Mouse (Mus musculus) layer of hippocampus, adult 2 months (tissue): Measurements from ENCODE around the gene Cacna2d2. TPM values are rescaled to one million over a fixed set of nuclear protein-coding genes. Genes with fewer than 3 reads are reported as not detected.

Source experiments
- DNase-seq, 2 experiments: peaks; one replicate each; pipeline ENCODE4 v3.0.0; 2022; ENCODE audit warnings: low spot score in 2 of 2
- H3K27ac ChIP-seq: fragments of 200-600 bp; 2 replicates; pipeline ENCODE4 v1.8.1; 2022
- H3K4me3 ChIP-seq: fragments of 200-600 bp; 2 replicates; pipeline ENCODE4 v1.8.1; 2022; ENCODE audit warnings: mild to moderate bottlenecking
- CTCF ChIP-seq: fragments of 200-600 bp; conservative IDR thresholded peaks from 2 replicates; pipeline ENCODE4 v1.8.1; 2022; ENCODE audit warnings: antibody characterized with exemption, mild to moderate bottlenecking, moderate library complexity
- total RNA-seq, 2 experiments: library from RNA; stranded (reverse); gene quantifications; 2 replicates each; pipeline ENCODE4 v1.2.3; 2021

Cacna2d2 gene
- total RNA-seq, 2 experiments from 2014 or later = 18.1 to 19.3 TPM

- peak overlapping the region; percentile 41 for H3K4me3 ChIP-seq
- peak; percentile 58 to 68 for DNase-seq
- no peak overlapping the region for H3K27ac ChIP-seq
- no peak for TF ChIP-seq CTCF
Observed at GRCm38 (mm10) chr9:107526198-107527026, 127.0 kb downstream of the Cacna2d2 start.

DNA sequence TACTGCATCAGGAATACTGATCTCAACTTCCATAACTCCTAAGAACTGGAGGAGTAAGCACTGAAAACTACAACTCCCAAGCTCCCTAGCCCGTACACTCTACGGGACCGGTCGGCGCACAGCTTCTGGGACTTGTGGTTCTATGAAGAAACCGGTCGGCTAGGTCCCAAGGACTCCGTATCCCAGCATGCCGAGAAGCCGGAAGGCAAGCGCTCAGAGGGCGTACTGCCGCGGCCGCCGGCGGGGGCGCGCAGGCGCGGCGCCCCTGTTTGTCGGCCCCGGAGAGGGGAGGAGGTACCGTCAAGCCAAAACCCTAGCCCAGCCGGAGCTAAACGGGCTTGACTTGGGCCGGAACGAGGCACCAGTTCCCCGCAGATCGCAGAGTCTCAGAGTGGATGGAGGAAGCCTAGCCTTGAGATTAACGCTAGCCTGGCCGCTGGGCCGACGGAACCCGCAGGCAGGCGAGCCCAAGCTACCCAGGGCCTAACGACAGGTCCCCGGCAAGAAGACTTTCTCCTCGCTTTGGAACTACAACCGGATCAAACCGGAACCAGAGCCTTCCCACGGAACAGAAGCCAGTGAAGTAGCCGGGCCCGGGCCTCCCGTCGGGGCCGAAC lies 134.5 kb downstream of the Cacna2d2 start, which contains the start of gene Tmem115:
TSS of gene Tmem115 (plus strand) at position 155 of the 617 bp plus-strand sequence.
- H3K4me3 ChIP-seq = peak within 1 kb of the TSS; percentile 70
- DNase-seq = peak; percentile 93 to 98
- H3K27ac ChIP-seq = peak within 1 kb of the TSS; percentile 96
- peak; percentile 65 for TF ChIP-seq CTCF

- H3K27ac ChIP-seq = peak overlapping the region; percentile 96
- DNase-seq = no peak
- H3K4me3 ChIP-seq = peak overlapping the region; percentile 70
- TF ChIP-seq CTCF = no peak
Observed at GRCm38 (mm10) chr9:107534408-107535202, 135.2 kb downstream of the Cacna2d2 start.

DNA sequence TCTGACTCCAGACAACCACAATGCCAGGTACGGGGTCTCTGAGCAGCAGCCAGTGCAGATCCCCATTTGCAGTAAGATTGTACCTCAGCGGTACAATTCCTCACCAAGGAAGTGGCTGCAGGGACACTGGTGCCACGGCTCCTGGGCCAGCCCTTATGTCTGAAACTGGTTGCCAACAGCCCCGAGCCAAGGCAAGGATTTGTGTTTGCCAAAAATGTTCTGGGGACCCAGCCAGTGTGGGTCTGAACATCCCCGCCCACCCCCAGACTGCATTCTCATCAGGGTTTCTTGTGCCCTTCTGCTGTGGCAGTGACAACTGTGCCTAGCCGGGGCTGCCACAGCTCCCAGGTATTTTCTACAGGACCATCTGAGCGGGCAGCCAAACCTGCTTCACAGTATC lies 138.8 kb downstream of the Cacna2d2 start:
- DNase-seq = peak; percentile 57 to 63
- no peak overlapping the region; the same call in 1 of the 2 replicates for H3K4me3 ChIP-seq
- TF ChIP-seq CTCF = no peak
- peak overlapping the region; percentile 49; the same call in 1 of the 2 replicates for H3K27ac ChIP-seq

GRCm38 (mm10) chr9:107538711-107539110 lies 139.3 kb downstream of the Cacna2d2 start:
- peak overlapping the region; percentile 49; the same call in 1 of the 2 replicates for H3K27ac ChIP-seq
- DNase-seq = no peak
- no peak for TF ChIP-seq CTCF
- H3K4me3 ChIP-seq = no peak overlapping the region

GRCm38 (mm10) chr9:107539940-107540339 lies 140.5 kb downstream of the Cacna2d2 start:
- Histone ChIP-seq H3K27ac (no peak overlapping the region), H3K4me3 (no peak overlapping the region)
- TF ChIP-seq CTCF = no peak
- DNase-seq = no peak

DNA sequence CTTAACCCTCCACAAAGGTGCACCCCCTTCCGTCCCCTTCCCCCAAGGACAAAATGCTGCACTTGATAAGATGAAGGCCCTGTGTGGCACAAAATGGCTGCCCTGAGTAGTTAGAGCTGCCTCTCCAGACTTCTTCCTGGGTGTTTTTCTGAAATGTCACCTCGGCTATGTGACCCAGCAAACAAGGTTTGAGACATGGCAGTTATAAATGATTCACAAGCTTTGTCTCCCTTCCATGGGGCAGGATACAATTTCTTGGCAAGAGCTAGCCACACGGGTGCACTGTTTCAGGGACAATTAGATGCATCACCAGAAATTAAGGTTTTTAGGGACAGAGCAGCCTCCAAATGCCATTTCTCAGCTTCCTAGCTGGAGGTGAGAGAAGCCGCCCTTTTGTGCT lies 141.0 kb downstream of the Cacna2d2 start:
- Histone ChIP-seq H3K4me3 (no peak overlapping the region), H3K27ac (no peak overlapping the region)
- DNase-seq = no peak
- TF ChIP-seq CTCF = peak; percentile 7; the same call in 1 of the 2 replicates

DNA sequence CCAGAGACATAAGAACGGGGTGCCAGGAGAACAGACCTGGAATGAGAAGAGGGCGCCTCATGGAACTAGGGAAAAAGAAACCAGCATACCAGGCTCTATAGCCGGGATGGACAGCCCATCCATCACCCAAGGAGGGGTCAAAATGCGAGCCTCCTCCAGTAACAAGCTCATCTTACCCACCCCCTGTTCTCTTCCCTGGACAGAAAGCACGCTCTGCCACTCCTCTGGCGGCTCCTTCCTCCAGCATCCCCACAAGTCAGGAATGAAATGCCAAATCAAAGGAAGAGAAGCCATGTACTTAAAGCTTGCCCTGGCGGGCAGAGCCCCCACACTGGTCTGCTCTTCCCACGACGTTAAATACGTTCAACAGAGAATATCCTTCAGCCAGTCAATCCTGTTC lies 141.6 kb downstream of the Cacna2d2 start:
- peak overlapping the region; percentile 88; the same call in 1 of the 2 replicates for H3K27ac ChIP-seq
- TF ChIP-seq CTCF = no peak
- DNase-seq = no peak
- peak overlapping the region; percentile 70 for H3K4me3 ChIP-seq

GRCm38 (mm10) chr9:107541474-107542351 lies 142.3 kb downstream of the Cacna2d2 start, which contains the start of the genes Cyb561d2 and Nprl2:
Gene Cyb561d2, minus strand, starts transcription at chr9:107542193.
Gene Nprl2, plus strand, starts transcription at chr9:107542226.
- TF ChIP-seq CTCF = no peak
- peak within 1 kb of the TSS; percentile 70 for H3K4me3 ChIP-seq
- DNase-seq = peak; percentile 92 to 96
- H3K27ac ChIP-seq = peak within 1 kb of the TSS; percentile 88

- Histone ChIP-seq H3K27ac (peak overlapping the region; percentile 88), H3K4me3 (peak overlapping the region; percentile 70)
- no peak for TF ChIP-seq CTCF
- DNase-seq = no peak
Observed at GRCm38 (mm10) chr9:107542352-107542686, 142.9 kb downstream of the Cacna2d2 start.

DNA sequence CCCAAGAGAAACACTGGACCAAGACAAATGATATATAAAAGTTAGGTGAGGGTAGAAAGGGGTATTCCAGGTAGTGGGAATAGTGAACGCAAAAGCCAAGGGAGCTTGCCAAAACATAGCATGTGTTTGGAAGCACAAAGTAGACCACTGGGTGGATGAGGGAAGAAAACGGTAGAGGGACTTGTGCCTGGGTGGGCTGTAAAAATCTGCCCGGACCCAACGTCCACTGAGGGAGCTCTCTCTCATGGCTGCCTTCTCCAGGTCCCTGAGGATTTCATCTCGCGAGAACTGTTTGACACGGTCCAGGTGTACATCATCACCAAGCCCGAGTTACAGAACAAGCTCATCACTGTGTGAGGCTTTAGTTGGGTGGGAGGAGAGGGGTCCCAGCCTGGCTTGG lies 143.3 kb downstream of the Cacna2d2 start:
- no peak for DNase-seq
- Histone ChIP-seq H3K4me3 (peak overlapping the region; percentile 70), H3K27ac (peak overlapping the region; percentile 88)
- no peak for TF ChIP-seq CTCF

- H3K27ac ChIP-seq = no peak overlapping the region
- no peak overlapping the region for H3K4me3 ChIP-seq
- no peak for TF ChIP-seq CTCF
- no peak for DNase-seq
Observed at GRCm38 (mm10) chr9:107543299-107543698, 143.9 kb downstream of the Cacna2d2 start.
